Mouse (Mus musculus) C2C12 (cell line): ENCODE data around the gene Lcmt1. TPM values are rescaled to one million over a fixed set of nuclear protein-coding genes. Genes with fewer than 3 reads are reported as not detected.

Experiments
- H3K27me3 ChIP-seq: one replicate; pipeline ENCODE4 v1.6.1; 2011; ENCODE audit not compliant: control insufficient read depth, insufficient read depth, insufficient read length
- H3K36me3 ChIP-seq: one replicate; pipeline ENCODE4 v1.6.1; 2011; ENCODE audit not compliant: control insufficient read depth, insufficient read depth
- H3K4me3 ChIP-seq: one replicate; pipeline ENCODE4 v1.5.1; 2011; ENCODE audit warnings: mild to moderate bottlenecking, control low read depth; ENCODE audit not compliant: poor library complexity, insufficient read depth, severe bottlenecking
- H3K79me2 ChIP-seq: one replicate; pipeline ENCODE4 v1.6.1; 2011; ENCODE audit not compliant: control insufficient read depth, insufficient read depth
- H3K79me3 ChIP-seq: one replicate; pipeline ENCODE4 v1.6.1; 2011; ENCODE audit warnings: low read depth, control low read depth
- H3ac ChIP-seq: one replicate; pipeline ENCODE3; 2011; ENCODE audit warnings: low read depth; ENCODE audit not compliant: control insufficient read depth, insufficient read length
- CEBPB ChIP-seq: IDR thresholded peaks from one replicate; pipeline ENCODE4 v1.6.1; 2011; ENCODE audit warnings: low read depth, mild to moderate bottlenecking, control low read depth, moderate library complexity
- CTCF ChIP-seq: IDR thresholded peaks from one replicate; pipeline ENCODE4 v1.5.1; 2011; ENCODE audit not compliant: control insufficient read depth, insufficient read depth, insufficient read length
- FOSL1 ChIP-seq: IDR thresholded peaks from one replicate; pipeline ENCODE4 v1.8.0; 2011; ENCODE audit warnings: mild to moderate bottlenecking, low read length; ENCODE audit not compliant: poor library complexity, insufficient read depth, severe bottlenecking
- MAX ChIP-seq: IDR thresholded peaks from one replicate; pipeline ENCODE4 v1.6.1; 2011; ENCODE audit warnings: mild to moderate bottlenecking, control low read depth
- MYOD1 ChIP-seq: IDR thresholded peaks from one replicate; pipeline ENCODE4 v1.6.1; 2011; ENCODE audit warnings: low read depth; ENCODE audit not compliant: control insufficient read depth, insufficient read length
- MYOG ChIP-seq: IDR thresholded peaks from one replicate; pipeline ENCODE4 v1.6.1; 2011; ENCODE audit not compliant: control insufficient read depth, insufficient read length; ENCODE audit errors: extremely low read depth
- USF1 ChIP-seq: IDR thresholded peaks from one replicate; pipeline ENCODE4 v1.6.1; 2011; ENCODE audit warnings: low read depth, mild to moderate bottlenecking, control low read depth, moderate library complexity
- polyA plus RNA-seq: library from polyadenylated mRNA; unstranded; fragments of >200 nt; fragmentation: generic; extraction: Trizol; gene quantifications from one replicate; pipeline ENCODE4 v1.2.1, GENCODE M21; 2012; ENCODE audit warnings: missing spikeins

Lcmt1 gene
- polyA plus RNA-seq, 1 experiment, result 29.5 TPM

DNA sequence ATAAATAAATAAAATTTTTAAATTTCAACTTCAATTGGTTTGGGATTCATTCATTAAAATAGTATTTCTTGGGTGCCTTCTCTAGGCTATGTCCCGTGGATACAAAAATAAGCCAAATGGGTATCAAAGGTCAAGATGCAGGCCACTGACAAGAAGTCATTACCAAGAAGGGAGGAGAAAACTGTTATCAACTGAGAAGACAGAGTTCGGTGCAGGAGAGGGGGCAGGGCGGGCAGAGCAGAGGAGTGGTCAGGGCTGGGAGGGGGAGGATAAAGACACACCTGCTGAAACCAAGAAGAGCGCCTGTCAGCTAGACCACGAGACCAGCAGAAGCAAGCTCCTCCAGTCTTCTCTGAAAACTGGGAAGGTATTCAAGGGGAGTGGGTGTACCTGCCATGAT, 15.7 kb upstream of the Lcmt1 start:
- no peak overlapping the region for H3ac ChIP-seq
- no peak overlapping the region for H3K4me3 ChIP-seq
- TF ChIP-seq FOSL1 (no peak), CTCF (no peak), MYOD1 (no peak), USF1 (no peak), MYOG (no peak), MAX (no peak), CEBPB (no peak)
- H3K79me3 ChIP-seq, result peaks cover 41% of the 10 kb centered on the region
- no peaks in the 10 kb centered on the region for H3K36me3 ChIP-seq
- peaks cover 99% of the 10 kb centered on the region for H3K79me2 ChIP-seq
- H3K27me3 ChIP-seq, result no peaks in the 10 kb centered on the region

- TF ChIP-seq FOSL1 (no peak), CEBPB (no peak), CTCF (no peak), MAX (no peak), MYOG (no peak), MYOD1 (no peak), USF1 (no peak)
- Histone ChIP-seq H3K36me3 (no peaks in the 10 kb centered on the region), H3ac (no peak overlapping the region), H3K79me2 (peaks cover 99% of the 10 kb centered on the region), H3K27me3 (no peaks in the 10 kb centered on the region), H3K4me3 (no peak overlapping the region), H3K79me3 (peaks cover 42% of the 10 kb centered on the region)
Observed at GRCm38 (mm10) chr7:123354392-123354791, 15.2 kb upstream of the Lcmt1 start.

- no peaks in the 10 kb centered on the region for H3K27me3 ChIP-seq
- peaks cover 42% of the 10 kb centered on the region for H3K79me3 ChIP-seq
- no peaks in the 10 kb centered on the region for H3K36me3 ChIP-seq
- TF ChIP-seq CEBPB (no peak), MYOG (no peak), FOSL1 (no peak), MAX (no peak), USF1 (no peak), MYOD1 (no peak), CTCF (no peak)
- no peak overlapping the region for H3K4me3 ChIP-seq
- peaks cover 99% of the 10 kb centered on the region for H3K79me2 ChIP-seq
- H3ac ChIP-seq, result no peak overlapping the region
Observed at GRCm38 (mm10) chr7:123354851-123355250, 14.7 kb upstream of the Lcmt1 start.

DNA sequence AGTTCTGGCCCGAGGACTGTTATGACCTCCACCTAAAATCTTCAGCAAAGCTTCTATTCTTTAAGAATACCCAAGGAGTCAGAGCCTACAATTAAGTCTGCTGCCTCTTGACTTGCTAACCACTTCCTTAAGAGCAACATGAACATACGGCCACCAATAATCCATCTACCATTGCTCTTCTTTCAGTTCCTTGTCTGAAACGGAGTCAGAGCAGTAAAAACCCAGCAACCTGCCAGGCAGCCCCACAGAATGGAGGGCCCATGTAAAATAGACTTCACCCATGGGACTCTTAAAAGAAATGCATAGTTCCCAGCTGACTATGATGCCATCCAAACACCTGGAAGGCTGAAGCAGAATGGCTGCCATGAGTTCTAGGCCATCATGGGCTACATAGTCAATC, 13.4 kb upstream of the Lcmt1 start:
- H3K4me3 ChIP-seq, result no peak overlapping the region
- peaks cover 100% of the 10 kb centered on the region for H3K79me2 ChIP-seq
- no peaks in the 10 kb centered on the region for H3K36me3 ChIP-seq
- H3K27me3 ChIP-seq, result no peaks in the 10 kb centered on the region
- peaks cover 49% of the 10 kb centered on the region for H3K79me3 ChIP-seq
- no peak overlapping the region for H3ac ChIP-seq
- TF ChIP-seq CEBPB (no peak), USF1 (no peak), CTCF (no peak), MYOG (no peak)

DNA sequence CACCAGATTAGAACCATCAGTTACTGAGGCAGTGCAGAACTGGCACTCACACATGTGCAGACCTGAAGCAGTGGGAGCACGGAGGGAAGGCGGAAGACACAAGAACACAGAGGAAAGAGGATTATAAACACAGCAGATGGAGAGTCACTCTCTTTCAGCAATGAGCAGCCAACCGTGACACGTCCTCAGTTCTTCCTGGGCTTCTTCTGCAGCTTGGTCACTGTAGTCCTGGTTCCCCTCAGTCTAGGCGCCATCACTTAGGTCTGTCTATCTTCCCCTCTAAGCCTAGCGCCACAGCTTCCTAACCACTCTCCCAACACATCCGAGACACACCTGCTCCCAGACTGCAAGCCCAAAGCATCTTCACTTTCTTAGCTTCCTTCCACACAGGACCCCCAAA, 10.5 kb upstream of the Lcmt1 start:
- no peaks in the 10 kb centered on the region for H3K36me3 ChIP-seq
- H3K4me3 ChIP-seq, result no peak overlapping the region
- TF ChIP-seq CEBPB (no peak), CTCF (no peak), MAX (no peak), MYOD1 (no peak), FOSL1 (no peak), MYOG (no peak), USF1 (no peak)
- H3K27me3 ChIP-seq, result no peaks in the 10 kb centered on the region
- H3K79me3 ChIP-seq, result peaks cover 51% of the 10 kb centered on the region
- H3ac ChIP-seq, result no peak overlapping the region
- H3K79me2 ChIP-seq, result peaks cover 100% of the 10 kb centered on the region

GRCm38 (mm10) chr7:123360185-123360584, 9.4 kb upstream of the Lcmt1 start:
- H3K79me3 ChIP-seq, result peaks cover 57% of the 10 kb centered on the region
- no peak overlapping the region for H3ac ChIP-seq
- no peaks in the 10 kb centered on the region for H3K36me3 ChIP-seq
- no peak overlapping the region for H3K4me3 ChIP-seq
- TF ChIP-seq MAX, result no peak
- TF ChIP-seq CEBPB, result no peak
- no peak for TF ChIP-seq MYOD1
- TF ChIP-seq CTCF, result no peak
- no peak for TF ChIP-seq FOSL1
- TF ChIP-seq USF1, result no peak
- TF ChIP-seq MYOG, result no peak
- peaks cover 100% of the 10 kb centered on the region for H3K79me2 ChIP-seq
- no peaks in the 10 kb centered on the region for H3K27me3 ChIP-seq
